Mouse (Mus musculus): ENCODE measurements around the gene Tbrg1.

GRCm38 (mm10) chr9:37650639-37651038, 6.5 kb downstream of the Tbrg1 start:
- TF ChIP-seq POLR2A (IDR thresholded peaks at IDR 0.05; ENCODE audit: borderline replicate concordance, extremely low read depth, insufficient read depth, insufficient read length, poor library complexity, severe bottlenecking), result no peak
- TF ChIP-seq CTCF (IDR thresholded peaks at IDR 0.05; ENCODE audit: borderline replicate concordance, extremely low read depth, insufficient read depth, insufficient read length), result no peak

Measured in brain, embryonic 14.5 days (tissue).